Mouse (Mus musculus) forebrain, postnatal 0 days (tissue): ENCODE data around the gene Fam57b. TPM values are rescaled to one million over a fixed set of nuclear protein-coding genes. Genes with fewer than 3 reads are reported as not detected.

Experiments
- ATAC-seq: fragments of 200-750 bp; cut with Nextera tagmentation; 2 replicates; pipeline ENCODE4 v1.8.0; 2017; ENCODE audit warnings: mild to moderate bottlenecking, moderate library complexity
- DNase-seq: peaks from one replicate; pipeline ENCODE4 v3.0.0-alpha.2; 2015
- H3K27ac ChIP-seq: fragments of 300-500 bp; sonication (generic); 2 replicates; pipeline ENCODE4 v1.5.1; 2014; ENCODE audit warnings: low read depth, mild to moderate bottlenecking, antibody characterized with exemption, low read length, moderate library complexity, mixed read lengths
- H3K27me3 ChIP-seq: fragments of 300-500 bp; sonication (generic); 2 replicates; pipeline ENCODE4 v1.6.1; 2014; ENCODE audit warnings: mild to moderate bottlenecking, low read length, mixed read lengths; ENCODE audit not compliant: insufficient read depth
- H3K36me3 ChIP-seq: fragments of 300-500 bp; sonication (generic); 2 replicates; pipeline ENCODE4 v1.6.1; 2014; ENCODE audit warnings: mild to moderate bottlenecking, moderate library complexity; ENCODE audit not compliant: insufficient read depth
- H3K4me1 ChIP-seq: fragments of 300-500 bp; sonication (generic); 2 replicates; pipeline ENCODE4 v1.6.1; 2014; ENCODE audit warnings: antibody characterized with exemption; ENCODE audit not compliant: insufficient read depth
- H3K4me2 ChIP-seq: fragments of 300-500 bp; sonication (generic); 2 replicates; pipeline ENCODE4 v1.6.1; 2014; ENCODE audit warnings: low read depth, mild to moderate bottlenecking, moderate library complexity
- H3K4me3 ChIP-seq: fragments of 300-500 bp; sonication (generic); 2 replicates; pipeline ENCODE4 v1.5.1; 2014; ENCODE audit warnings: low read depth, low read length, mixed read lengths
- H3K9ac ChIP-seq: fragments of 300-500 bp; sonication (generic); 2 replicates; pipeline ENCODE4 v1.6.1; 2014; ENCODE audit warnings: mild to moderate bottlenecking
- H3K9me3 ChIP-seq: fragments of 300-500 bp; sonication (generic); 2 replicates; pipeline ENCODE4 v1.6.1; 2016; ENCODE audit warnings: low read length
- CTCF ChIP-seq: sonication (generic); IDR thresholded peaks from 2 replicates; pipeline ENCODE4 v1.5.1; 2016; ENCODE audit warnings: antibody characterized with exemption, control low read depth, low read depth
- WGBS: fragments of 180-500 bp; shearing (Covaris S2); extraction: QIAGEN DNeasy Blood & Tissue Kit; methylation state at CpG from one replicate; pipeline ENCODE4 v1.1.7; 2014; 5-methylcytosine and 5-hydroxymethylcytosine counted together
- polyA plus RNA-seq: library from polyadenylated mRNA; unstranded; fragments of >200 nt; fragmentation: Nextera tagmentation; extraction: Ambion mirVana; gene quantifications from 2 replicates; pipeline ENCODE4 v1.2.1, GENCODE M21; 2015
- total RNA-seq: library from RNA; depleted of rRNA; stranded (reverse); fragments of >200 nt; gene quantifications from 2 replicates; pipeline ENCODE4 v1.2.3, GENCODE M21; 2014; rRNA removed

Gene Fam57b
- total and polyA plus RNA-seq, 2 experiments from 2014 or later = 34.4 to 42.6 TPM

- Histone ChIP-seq H3K4me2 (no peak overlapping the region), H3K27ac (no peak overlapping the region), H3K9ac (no peak overlapping the region), H3K4me3 (no peak overlapping the region), H3K27me3 (no peaks in the 10 kb centered on the region), H3K4me1 (no peaks in the 10 kb centered on the region), H3K9me3 (no peaks in the 10 kb centered on the region), H3K36me3 (peaks cover 99% of the 10 kb centered on the region)
- 100% methylated on average over 2 of the region's 2 CpGs for WGBS
- DNase-seq (no peak), ATAC-seq (no peak)
- TF ChIP-seq CTCF = no peak
Observed at GRCm38 (mm10) chr7:126870520-126870891, 73.0 kb downstream of the Fam57b start.

DNA sequence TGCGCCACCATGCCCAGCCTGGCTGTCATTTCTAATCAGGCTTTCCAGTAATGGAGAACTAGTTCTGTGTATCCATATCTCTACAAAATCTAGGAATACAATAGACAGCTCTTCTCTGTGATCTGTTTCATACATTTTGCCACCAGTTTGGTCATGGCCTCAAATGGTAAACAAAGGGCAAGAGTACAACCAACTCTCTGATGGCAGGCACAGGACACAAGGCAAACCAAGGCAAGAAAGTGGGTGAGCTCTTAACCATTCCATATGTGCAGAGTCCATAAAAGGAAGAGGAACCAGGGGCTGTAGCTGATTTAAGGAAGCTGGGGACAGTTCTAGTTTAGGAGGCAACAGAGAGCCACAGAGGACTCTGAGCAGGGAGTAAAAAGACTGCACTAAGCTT is 79.8 kb downstream of the Fam57b start:
- Histone ChIP-seq H3K4me2 (no peak overlapping the region), H3K4me1 (peaks cover 12% of the 10 kb centered on the region), H3K4me3 (no peak overlapping the region), H3K27me3 (no peaks in the 10 kb centered on the region), H3K9me3 (no peaks in the 10 kb centered on the region), H3K27ac (no peak overlapping the region), H3K36me3 (peaks cover 82% of the 10 kb centered on the region), H3K9ac (no peak overlapping the region)
- ATAC-seq (no peak), DNase-seq (no peak)
- no peak for TF ChIP-seq CTCF
- WGBS = 100% methylated on average over 1 of the region's 1 CpGs

Other genes with a start within 250 kb of the Fam57b start
Only the 30 nearest of the 33 such genes appear.
- 0.08 and 0.33 TPM in 2 replicates for gene Apobr, start 212.7 kb upstream of the Fam57b start, total RNA-seq
- gene Apobr, start 212.7 kb upstream of the Fam57b start, polyA plus RNA-seq = 0.16 and 0.39 TPM in 2 replicates
- 26.9 and 29.0 TPM in 2 replicates for gene Cln3, start 211.9 kb upstream of the Fam57b start, total RNA-seq
- gene Cln3, start 211.9 kb upstream of the Fam57b start, polyA plus RNA-seq = 22.1 and 23.8 TPM in 2 replicates
- gene Il27, start 202.7 kb upstream of the Fam57b start, total RNA-seq = not detected in 2 replicates
- gene Il27, start 202.7 kb upstream of the Fam57b start, polyA plus RNA-seq = not detected in 2 replicates
- gene Nupr1, start 166.8 kb upstream of the Fam57b start, total RNA-seq = 4.8 and 7.3 TPM in 2 replicates
- gene Nupr1, start 166.8 kb upstream of the Fam57b start, polyA plus RNA-seq = 15.5 and 18.0 TPM in 2 replicates
- 22.8 and 37.1 TPM in 2 replicates for gene Sgf29, start 148.4 kb upstream of the Fam57b start, total RNA-seq
- gene Sgf29, start 148.4 kb upstream of the Fam57b start, polyA plus RNA-seq = 59.6 and 62.3 TPM in 2 replicates
- gene Sult1a1, start 121.2 kb upstream of the Fam57b start, total RNA-seq = 15.8 and 22.8 TPM in 2 replicates
- 15.4 and 16.0 TPM in 2 replicates for gene Sult1a1, start 121.2 kb upstream of the Fam57b start, polyA plus RNA-seq
- 66.9 and 115 TPM in 2 replicates for gene Bola2, start 102.3 kb upstream of the Fam57b start, total RNA-seq
- gene Bola2, start 102.3 kb upstream of the Fam57b start, polyA plus RNA-seq = 139 and 205 TPM in 2 replicates
- gene Slx1b, start 101.9 kb upstream of the Fam57b start, total RNA-seq = 15.8 and 17.9 TPM in 2 replicates
- 7.5 and 10.1 TPM in 2 replicates for gene Slx1b, start 101.9 kb upstream of the Fam57b start, polyA plus RNA-seq
- 121 and 169 TPM in 2 replicates for gene Coro1a, start 89.9 kb upstream of the Fam57b start, total RNA-seq
- 118 and 146 TPM in 2 replicates for gene Coro1a, start 89.9 kb upstream of the Fam57b start, polyA plus RNA-seq
- gene Mapk3, start 38.1 kb upstream of the Fam57b start, total RNA-seq = 108 and 131 TPM in 2 replicates
- gene Mapk3, start 38.1 kb upstream of the Fam57b start, polyA plus RNA-seq = 118 and 133 TPM in 2 replicates
- gene Gdpd3, start 31.3 kb upstream of the Fam57b start, total RNA-seq = 1.2 and 2.5 TPM in 2 replicates
- gene Gdpd3, start 31.3 kb upstream of the Fam57b start, polyA plus RNA-seq = 0.93 and 0.97 TPM in 2 replicates
- gene Ypel3, start 20.7 kb upstream of the Fam57b start, total RNA-seq = 162 and 237 TPM in 2 replicates
- 223 and 250 TPM in 2 replicates for gene Ypel3, start 20.7 kb upstream of the Fam57b start, polyA plus RNA-seq
- gene Tbx6, start 16.2 kb upstream of the Fam57b start, total RNA-seq = 0.31 and 0.38 TPM in 2 replicates
- gene Tbx6, start 16.2 kb upstream of the Fam57b start, polyA plus RNA-seq = 0.10 and 0.11 TPM in 2 replicates
- gene Ppp4c, start 5.2 kb upstream of the Fam57b start, total RNA-seq = 114 and 119 TPM in 2 replicates
- gene Ppp4c, start 5.2 kb upstream of the Fam57b start, polyA plus RNA-seq = 161 and 172 TPM in 2 replicates
- not detected in 2 replicates for gene 4930451I11Rik, start 34.0 kb downstream of the Fam57b start, total RNA-seq
- gene 4930451I11Rik, start 34.0 kb downstream of the Fam57b start, polyA plus RNA-seq = 0.62 TPM in 1 of 2 replicates, not detected in the other
- gene Doc2a, start 49.7 kb downstream of the Fam57b start, total RNA-seq = 35.7 and 148 TPM in 2 replicates
- gene Doc2a, start 49.7 kb downstream of the Fam57b start, polyA plus RNA-seq = 31.5 and 32.5 TPM in 2 replicates
- 11.7 and 21.3 TPM in 2 replicates for gene Hirip3, start 64.3 kb downstream of the Fam57b start, total RNA-seq
- gene Hirip3, start 64.3 kb downstream of the Fam57b start, polyA plus RNA-seq = 9.9 and 19.5 TPM in 2 replicates
- 62.8 and 69.9 TPM in 2 replicates for gene Ino80e, start 64.7 kb downstream of the Fam57b start, total RNA-seq
- 102 and 107 TPM in 2 replicates for gene Ino80e, start 64.7 kb downstream of the Fam57b start, polyA plus RNA-seq
- 100 and 110 TPM in 2 replicates for gene Taok2, start 87.0 kb downstream of the Fam57b start, total RNA-seq
- 30.5 and 42.6 TPM in 2 replicates for gene Taok2, start 87.0 kb downstream of the Fam57b start, polyA plus RNA-seq
- 22.8 and 23.8 TPM in 2 replicates for gene Tmem219, start 125.2 kb downstream of the Fam57b start, total RNA-seq
- gene Tmem219, start 125.2 kb downstream of the Fam57b start, polyA plus RNA-seq = 44.7 and 45.4 TPM in 2 replicates
- gene Kctd13, start 131.2 kb downstream of the Fam57b start, total RNA-seq = 140 and 142 TPM in 2 replicates
- gene Kctd13, start 131.2 kb downstream of the Fam57b start, polyA plus RNA-seq = 218 and 222 TPM in 2 replicates
- gene Asphd1, start 151.9 kb downstream of the Fam57b start, total RNA-seq = 14.3 and 37.2 TPM in 2 replicates
- 10.3 and 13.6 TPM in 2 replicates for gene Asphd1, start 151.9 kb downstream of the Fam57b start, polyA plus RNA-seq
- 104 and 160 TPM in 2 replicates for gene Sez6l2, start 152.9 kb downstream of the Fam57b start, total RNA-seq
- gene Sez6l2, start 152.9 kb downstream of the Fam57b start, polyA plus RNA-seq = 38.3 and 45.3 TPM in 2 replicates
- gene Cdipt, start 178.2 kb downstream of the Fam57b start, total RNA-seq = 120 and 158 TPM in 2 replicates
- 134 and 137 TPM in 2 replicates for gene Cdipt, start 178.2 kb downstream of the Fam57b start, polyA plus RNA-seq
- not detected in 2 replicates for gene Cdiptos, start 178.4 kb downstream of the Fam57b start, total RNA-seq
- gene Cdiptos, start 178.4 kb downstream of the Fam57b start, polyA plus RNA-seq = 0.53 and 0.62 TPM in 2 replicates
- gene Mvp, start 217.0 kb downstream of the Fam57b start, total RNA-seq = 4.8 and 6.9 TPM in 2 replicates
- 3.3 and 3.4 TPM in 2 replicates for gene Mvp, start 217.0 kb downstream of the Fam57b start, polyA plus RNA-seq
- 3.8 TPM in 1 of 2 replicates, not detected in the other for gene Pagr1b, start 218.8 kb downstream of the Fam57b start, total RNA-seq
- gene Pagr1b, start 218.8 kb downstream of the Fam57b start, polyA plus RNA-seq = 1.0 TPM in 1 of 2 replicates, not detected in the other
- gene Pagr1a, start 219.7 kb downstream of the Fam57b start, total RNA-seq = 19.2 and 21.9 TPM in 2 replicates
- 18.1 and 31.6 TPM in 2 replicates for gene Pagr1a, start 219.7 kb downstream of the Fam57b start, polyA plus RNA-seq
- gene Gm42742, start 223.4 kb downstream of the Fam57b start, total RNA-seq = 49.1 and 53.6 TPM in 2 replicates
- gene Gm42742, start 223.4 kb downstream of the Fam57b start, polyA plus RNA-seq = 36.7 and 42.2 TPM in 2 replicates
- gene Prrt2, start 223.5 kb downstream of the Fam57b start, total RNA-seq = 68.2 and 77.8 TPM in 2 replicates
- 84.1 and 84.3 TPM in 2 replicates for gene Prrt2, start 223.5 kb downstream of the Fam57b start, polyA plus RNA-seq